Mouse (Mus musculus): ENCODE measurements around the gene Akap14. TPM values are rescaled to one million over a fixed set of nuclear protein-coding genes. Genes with fewer than 3 reads are reported as not detected.

Akap14 gene
- polyA plus RNA-seq, 1 experiment from 2014 or later: 0.14 TPM

- DNase-seq (ENCODE audit: low spot score): no peak
- Histone ChIP-seq H3K27ac (replicated peaks) (no peak overlapping the region), H3K4me3 (no peak overlapping the region), H3K36me3 (replicated peaks) (peaks cover 49% of the 10 kb centered on the region), H3K27me3 (replicated peaks; ENCODE audit: low read depth, poor library complexity, severe bottlenecking) (no peaks in the 10 kb centered on the region), H3K4me1 (no peaks in the 10 kb centered on the region), H3K9me3 (no peaks in the 10 kb centered on the region)
- 91% methylated on average over 3 of the region's 3 CpGs for WGBS
Observed at GRCm38 (mm10) chrX:37141732-37142131, 26.9 kb downstream of the Akap14 start.

- peak; percentile 77 for DNase-seq (ENCODE audit: low spot score)
- H3K27ac ChIP-seq (replicated peaks): peak within 1 kb of the TSS; percentile 91
Observed at GRCm38 (mm10) chrX:37126671-37127358, 41.8 kb downstream of the Akap14 start, which contains the start of gene Nkap. Nkap (plus strand) TSS chrX:37126795.

GRCm38 (mm10) chrX:37125511-37125910 lies 43.1 kb downstream of the Akap14 start:
- no peak overlapping the region for H3K27ac ChIP-seq (replicated peaks)
- no peaks in the 10 kb centered on the region for H3K36me3 ChIP-seq (replicated peaks)
- H3K4me1 ChIP-seq: peaks cover 9% of the 10 kb centered on the region
- no peak for DNase-seq (ENCODE audit: low spot score)
- no peak overlapping the region for H3K4me3 ChIP-seq
- H3K27me3 ChIP-seq (replicated peaks; ENCODE audit: low read depth, poor library complexity, severe bottlenecking): no peaks in the 10 kb centered on the region
- no peaks in the 10 kb centered on the region for H3K9me3 ChIP-seq
- 92% methylated on average over 7 of the region's 7 CpGs for WGBS

More at GRCm38 (mm10) chrX:37126671-37127358, 41.8 kb downstream of the Akap14 start, which contains the start of gene Nkap:
- Histone ChIP-seq H3K36me3 (replicated peaks) (peaks cover 5% of the 10 kb centered on the region; the same call in 1 of the 2 replicates), H3K9me3 (no peaks in the 10 kb centered on the region), H3K27me3 (replicated peaks; ENCODE audit: low read depth, poor library complexity, severe bottlenecking) (no peaks in the 10 kb centered on the region), H3K4me3 (peak within 1 kb of the TSS; percentile 71), H3K4me1 (peaks cover 9% of the 10 kb centered on the region)
- 7% methylated on average over 58 of the region's 58 CpGs for WGBS

GRCm38 (mm10) chrX:37120212-37120611 lies 48.4 kb downstream of the Akap14 start:
- no peaks in the 10 kb centered on the region for H3K4me1 ChIP-seq
- no peak overlapping the region for H3K4me3 ChIP-seq
- no peak for DNase-seq (ENCODE audit: low spot score)
- H3K27ac ChIP-seq (replicated peaks): no peak overlapping the region
- no peaks in the 10 kb centered on the region for H3K36me3 ChIP-seq (replicated peaks)
- H3K9me3 ChIP-seq: no peaks in the 10 kb centered on the region
- 71% methylated on average over 5 of the region's 5 CpGs for WGBS
- peaks cover 18% of the 10 kb centered on the region for H3K27me3 ChIP-seq (replicated peaks; ENCODE audit: low read depth, poor library complexity, severe bottlenecking)

GRCm38 (mm10) chrX:37119585-37119984 lies 49.1 kb downstream of the Akap14 start:
- 70% methylated on average over 3 of the region's 3 CpGs for WGBS
- Histone ChIP-seq H3K4me3 (no peak overlapping the region), H3K4me1 (no peaks in the 10 kb centered on the region), H3K27ac (replicated peaks) (no peak overlapping the region), H3K27me3 (replicated peaks; ENCODE audit: low read depth, poor library complexity, severe bottlenecking) (peaks cover 20% of the 10 kb centered on the region), H3K9me3 (no peaks in the 10 kb centered on the region), H3K36me3 (replicated peaks) (no peaks in the 10 kb centered on the region)
- no peak for DNase-seq (ENCODE audit: low spot score)

- 65% methylated on average over 2 of the region's 5 CpGs for WGBS
- Histone ChIP-seq H3K9me3 (no peaks in the 10 kb centered on the region), H3K27me3 (replicated peaks; ENCODE audit: low read depth, poor library complexity, severe bottlenecking) (peaks cover 20% of the 10 kb centered on the region), H3K36me3 (replicated peaks) (no peaks in the 10 kb centered on the region), H3K4me1 (no peaks in the 10 kb centered on the region), H3K4me3 (no peak overlapping the region), H3K27ac (replicated peaks) (no peak overlapping the region)
- DNase-seq (ENCODE audit: low spot score): no peak
Observed at GRCm38 (mm10) chrX:37117085-37117484, 51.6 kb downstream of the Akap14 start.

- 78% methylated on average over 4 of the region's 4 CpGs for WGBS
- H3K9me3 ChIP-seq: no peaks in the 10 kb centered on the region
- H3K27me3 ChIP-seq (replicated peaks; ENCODE audit: low read depth, poor library complexity, severe bottlenecking): peaks cover 7% of the 10 kb centered on the region
- no peaks in the 10 kb centered on the region for H3K4me1 ChIP-seq
- H3K27ac ChIP-seq (replicated peaks): no peak overlapping the region; the same call in 1 of the 2 replicates
- no peak for DNase-seq (ENCODE audit: low spot score)
- peaks cover 12% of the 10 kb centered on the region for H3K36me3 ChIP-seq (replicated peaks)
- H3K4me3 ChIP-seq: peak overlapping the region; percentile 65; the same call in 1 of the 2 replicates
Observed at GRCm38 (mm10) chrX:37110881-37111193, 57.8 kb downstream of the Akap14 start.

GRCm38 (mm10) chrX:37110193-37110880 lies 58.3 kb downstream of the Akap14 start, which contains the start of gene Upf3b:
Upf3b (minus strand) TSS chrX:37110322.
- peak within 1 kb of the TSS; percentile 65 for H3K4me3 ChIP-seq
- peak; percentile 93 for DNase-seq (ENCODE audit: low spot score)
- H3K9me3 ChIP-seq: no peaks in the 10 kb centered on the region
- peaks cover 12% of the 10 kb centered on the region for H3K36me3 ChIP-seq (replicated peaks)
- no peaks in the 10 kb centered on the region for H3K4me1 ChIP-seq
- 15% methylated on average over 30 of the region's 30 CpGs for WGBS
- H3K27me3 ChIP-seq (replicated peaks; ENCODE audit: low read depth, poor library complexity, severe bottlenecking): peaks cover 2% of the 10 kb centered on the region
- H3K27ac ChIP-seq (replicated peaks): peak within 1 kb of the TSS; percentile 83

- no peak for DNase-seq (ENCODE audit: low spot score)
- Histone ChIP-seq H3K36me3 (replicated peaks) (peaks cover 12% of the 10 kb centered on the region), H3K27ac (replicated peaks) (peak overlapping the region; percentile 83), H3K4me3 (peak overlapping the region; percentile 65), H3K9me3 (no peaks in the 10 kb centered on the region), H3K27me3 (replicated peaks; ENCODE audit: low read depth, poor library complexity, severe bottlenecking) (no peaks in the 10 kb centered on the region), H3K4me1 (no peaks in the 10 kb centered on the region)
- WGBS: 16% methylated on average over 27 of the region's 27 CpGs
Observed at GRCm38 (mm10) chrX:37109526-37110192, 59.0 kb downstream of the Akap14 start.

- 89% methylated on average over 2 of the region's 2 CpGs for WGBS
- no peak for DNase-seq (ENCODE audit: low spot score)
- H3K36me3 ChIP-seq (replicated peaks): peaks cover 52% of the 10 kb centered on the region
Observed at GRCm38 (mm10) chrX:37103826-37104225, 64.8 kb downstream of the Akap14 start.

More at GRCm38 (mm10) chrX:37103826-37104225, 64.8 kb downstream of the Akap14 start:
- H3K9me3 ChIP-seq: no peaks in the 10 kb centered on the region
- no peaks in the 10 kb centered on the region for H3K27me3 ChIP-seq (replicated peaks; ENCODE audit: low read depth, poor library complexity, severe bottlenecking)
- no peak overlapping the region for H3K4me3 ChIP-seq
- H3K27ac ChIP-seq (replicated peaks): no peak overlapping the region
- H3K4me1 ChIP-seq: no peaks in the 10 kb centered on the region

Measured in embryonic facial prominence, embryonic 10.5 days (tissue).